Mouse (Mus musculus) heart, embryonic 11.5 days (tissue): ENCODE measurements around the gene Mark2. TPM values are rescaled to one million over a fixed set of nuclear protein-coding genes. Genes with fewer than 3 reads are reported as not detected.

Experiments used
- ATAC-seq: fragments of 200-750 bp; cut with Nextera tagmentation; replicated peaks from 2 replicates; pipeline ENCODE4 v1.8.0; 2017; ENCODE audit warnings: moderate library complexity; ENCODE audit not compliant: insufficient number of reproducible peaks, low FRiP score, low TSS enrichment
- H3K27ac ChIP-seq: fragments of 300-500 bp; sonication (generic); 2 replicates; pipeline ENCODE4 v1.5.1; 2014; ENCODE audit warnings: mild to moderate bottlenecking, low read depth, low read length
- H3K27me3 ChIP-seq: fragments of 300-500 bp; sonication (generic); 2 replicates; pipeline ENCODE4 v1.6.1; 2014; ENCODE audit warnings: mild to moderate bottlenecking, low read length, mixed read lengths; ENCODE audit not compliant: control insufficient read depth, insufficient read depth
- H3K36me3 ChIP-seq: fragments of 300-500 bp; sonication (generic); 2 replicates; pipeline ENCODE4 v1.6.1; 2014; ENCODE audit warnings: mild to moderate bottlenecking, low read length, moderate library complexity, mixed read lengths; ENCODE audit not compliant: control insufficient read depth, insufficient read depth
- H3K4me1 ChIP-seq: fragments of 300-500 bp; sonication (generic); 2 replicates; pipeline ENCODE4 v1.6.1; 2014; ENCODE audit warnings: low read length; ENCODE audit not compliant: control insufficient read depth, insufficient read depth
- H3K4me2 ChIP-seq: fragments of 300-500 bp; sonication (generic); 2 replicates; pipeline ENCODE4 v1.6.1; 2014; ENCODE audit warnings: mild to moderate bottlenecking, moderate library complexity
- H3K4me3 ChIP-seq: fragments of 300-500 bp; sonication (generic); 2 replicates; pipeline ENCODE4 v1.5.1; 2014; ENCODE audit warnings: low read depth, low read length
- H3K9ac ChIP-seq: fragments of 300-500 bp; sonication (generic); 2 replicates; pipeline ENCODE4 v1.6.1; 2014; ENCODE audit warnings: mild to moderate bottlenecking, low read depth, low read length, moderate library complexity
- H3K9me3 ChIP-seq: fragments of 300-500 bp; sonication (generic); replicated peaks from 2 replicates; pipeline ENCODE4 v1.6.1; 2016; ENCODE audit warnings: low read length; ENCODE audit not compliant: control insufficient read depth
- WGBS: fragments of 180-500 bp; shearing (Covaris S2); extraction: QIAGEN DNeasy Blood & Tissue Kit; methylation state at CpG from one replicate; pipeline ENCODE4 v1.1.7; 2014; ENCODE audit not compliant: insufficient replicate concordance; 5-methylcytosine and 5-hydroxymethylcytosine counted together
- polyA plus RNA-seq: library from polyadenylated mRNA; unstranded; fragments of >200 nt; fragmentation: Nextera tagmentation; extraction: Ambion mirVana; gene quantifications from 2 replicates; pipeline ENCODE4 v1.2.1, GENCODE M21; 2014

Mark2 gene
- polyA plus RNA-seq, 1 experiment from 2014 or later: 34.5 TPM

GRCm38 (mm10) chr19:7339867-7340266, 1.8 kb downstream of the Mark2 start:
- no peaks in the 10 kb centered on the region; the same call in 1 of the 2 replicates for H3K36me3 ChIP-seq
- ATAC-seq: no peak
- H3K4me2 ChIP-seq: peak overlapping the region; percentile 76
- no peak overlapping the region for H3K27ac ChIP-seq
- H3K9ac ChIP-seq: peak overlapping the region; percentile 96
- no peaks in the 10 kb centered on the region for H3K27me3 ChIP-seq
- H3K4me1 ChIP-seq: peaks cover 37% of the 10 kb centered on the region
- peak overlapping the region; percentile 92 for H3K4me3 ChIP-seq
- WGBS: 39% methylated on average over 4 of the region's 4 CpGs
- H3K9me3 ChIP-seq: no peaks in the 10 kb centered on the region

- Histone ChIP-seq H3K4me3 (peak overlapping the region; percentile 20), H3K9me3 (no peaks in the 10 kb centered on the region), H3K27me3 (no peaks in the 10 kb centered on the region), H3K4me1 (peaks cover 41% of the 10 kb centered on the region), H3K4me2 (peak overlapping the region; percentile 76), H3K9ac (peak overlapping the region; percentile 46; the same call in 1 of the 2 replicates), H3K27ac (no peak overlapping the region), H3K36me3 (no peaks in the 10 kb centered on the region; the same call in 1 of the 2 replicates)
- 51% methylated on average over 5 of the region's 5 CpGs for WGBS
- ATAC-seq: no peak
Measured at GRCm38 (mm10) chr19:7339026-7339425, 2.6 kb downstream of the Mark2 start.

- Histone ChIP-seq H3K27ac (no peak overlapping the region), H3K4me2 (no peak overlapping the region), H3K9ac (no peak overlapping the region), H3K36me3 (no peaks in the 10 kb centered on the region; the same call in 1 of the 2 replicates), H3K9me3 (no peaks in the 10 kb centered on the region), H3K27me3 (no peaks in the 10 kb centered on the region), H3K4me3 (no peak overlapping the region), H3K4me1 (peaks cover 41% of the 10 kb centered on the region)
- 40% methylated on average over 2 of the region's 2 CpGs for WGBS
- no peak for ATAC-seq
Measured at GRCm38 (mm10) chr19:7337781-7338342, 3.8 kb downstream of the Mark2 start.

GRCm38 (mm10) chr19:7335656-7336055, 6.0 kb downstream of the Mark2 start:
- Histone ChIP-seq H3K4me2 (no peak overlapping the region), H3K9ac (no peak overlapping the region), H3K4me3 (no peak overlapping the region), H3K4me1 (peaks cover 38% of the 10 kb centered on the region), H3K27ac (no peak overlapping the region), H3K36me3 (no peaks in the 10 kb centered on the region; the same call in 1 of the 2 replicates), H3K9me3 (no peaks in the 10 kb centered on the region), H3K27me3 (no peaks in the 10 kb centered on the region)
- ATAC-seq: no peak
- 77% methylated on average over 4 of the region's 4 CpGs for WGBS

- 80% methylated on average over 2 of the region's 2 CpGs for WGBS
- H3K27me3 ChIP-seq: no peaks in the 10 kb centered on the region
Measured at GRCm38 (mm10) chr19:7334049-7334448, 7.6 kb downstream of the Mark2 start.

GRCm38 (mm10) chr19:7321391-7321790, 20.3 kb downstream of the Mark2 start:
- H3K4me2 ChIP-seq: no peak overlapping the region
- H3K9me3 ChIP-seq: no peaks in the 10 kb centered on the region
- H3K27me3 ChIP-seq: no peaks in the 10 kb centered on the region
- no peak overlapping the region for H3K27ac ChIP-seq
- no peak overlapping the region for H3K9ac ChIP-seq
- ATAC-seq: no peak
- no peaks in the 10 kb centered on the region for H3K36me3 ChIP-seq
- no peak overlapping the region for H3K4me3 ChIP-seq
- 0 out of 2 replicates have a peak, but pooled peaks cover 3% of the 10 kb centered on the region for H3K4me1 ChIP-seq
- 91% methylated on average over 3 of the region's 3 CpGs for whole genome bisulfite sequencing

More at GRCm38 (mm10) chr19:7334049-7334448, 7.6 kb downstream of the Mark2 start:
- Histone ChIP-seq H3K9me3 (no peaks in the 10 kb centered on the region), H3K4me3 (no peak overlapping the region), H3K27ac (no peak overlapping the region), H3K36me3 (no peaks in the 10 kb centered on the region; the same call in none of the 2 replicates), H3K4me2 (no peak overlapping the region), H3K9ac (no peak overlapping the region), H3K4me1 (peaks cover 26% of the 10 kb centered on the region)
- ATAC-seq: no peak

GRCm38 (mm10) chr19:7320181-7320580, 21.5 kb downstream of the Mark2 start:
- Histone ChIP-seq H3K36me3 (no peaks in the 10 kb centered on the region), H3K27me3 (no peaks in the 10 kb centered on the region), H3K27ac (no peak overlapping the region), H3K4me2 (no peak overlapping the region), H3K4me3 (no peak overlapping the region), H3K9me3 (no peaks in the 10 kb centered on the region), H3K4me1 (peaks cover 5% of the 10 kb centered on the region; the same call in 1 of the 2 replicates), H3K9ac (no peak overlapping the region)
- no peak for ATAC-seq
- WGBS: 67% methylated on average over 2 of the region's 2 CpGs

- Histone ChIP-seq H3K4me3 (no peak overlapping the region), H3K4me2 (no peak overlapping the region), H3K4me1 (peaks cover 7% of the 10 kb centered on the region; the same call in 1 of the 2 replicates), H3K9me3 (no peaks in the 10 kb centered on the region), H3K9ac (no peak overlapping the region), H3K27ac (no peak overlapping the region), H3K27me3 (no peaks in the 10 kb centered on the region), H3K36me3 (no peaks in the 10 kb centered on the region)
- no peak for ATAC-seq
- 78% methylated on average over 4 of the region's 4 CpGs for WGBS
Measured at GRCm38 (mm10) chr19:7317716-7318115, 23.9 kb downstream of the Mark2 start.

GRCm38 (mm10) chr19:7316822-7317221, 24.8 kb downstream of the Mark2 start:
- Histone ChIP-seq H3K36me3 (no peaks in the 10 kb centered on the region), H3K4me3 (no peak overlapping the region)
- WGBS: 84% methylated on average over 4 of the region's 4 CpGs

More at GRCm38 (mm10) chr19:7316822-7317221, 24.8 kb downstream of the Mark2 start:
- H3K27ac ChIP-seq: no peak overlapping the region
- H3K27me3 ChIP-seq: no peaks in the 10 kb centered on the region
- H3K9me3 ChIP-seq: no peaks in the 10 kb centered on the region
- H3K4me2 ChIP-seq: no peak overlapping the region
- ATAC-seq: no peak
- peaks cover 4% of the 10 kb centered on the region; the same call in 1 of the 2 replicates for H3K4me1 ChIP-seq
- no peak overlapping the region for H3K9ac ChIP-seq
